Mouse (Mus musculus): Measurements from ENCODE around the gene Atf6.

DNA sequence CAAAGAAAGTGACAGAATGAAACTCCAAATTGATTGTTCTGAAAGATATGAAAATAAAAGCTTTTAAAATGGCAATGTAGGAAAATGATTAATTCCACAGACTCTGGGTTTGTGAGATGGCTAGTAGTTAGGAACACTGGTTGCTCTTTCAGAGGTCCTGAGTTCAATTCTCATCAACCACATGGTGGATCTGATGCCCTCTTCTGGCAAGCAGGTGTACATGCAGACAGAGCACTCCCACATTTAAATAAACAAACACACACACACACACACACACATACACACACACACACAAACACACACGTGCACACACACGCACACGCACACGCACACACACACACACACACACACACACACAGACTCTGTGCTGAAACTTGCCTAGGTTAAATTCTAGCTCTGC lies 89.9 kb downstream of the Atf6 start:
- TF ChIP-seq POLR2A (IDR thresholded peaks at IDR 0.05; ENCODE audit: insufficient read depth, low read depth, low read length) (no peak), CTCF (IDR thresholded peaks at IDR 0.05; ENCODE audit: insufficient read depth, low read depth, low read length) (no peak)

Measured in olfactory bulb, adult 2 months (tissue).